Mouse (Mus musculus): ENCODE results near the gene Htra1.

- TF ChIP-seq CTCF (IDR thresholded peaks at IDR 0.05; ENCODE audit: low read depth) = no peak
- no peak for TF ChIP-seq EP300 (IDR thresholded peaks at IDR 0.05; ENCODE audit: low read depth)
These were observed 91.6 kb downstream of the Htra1 start for GRCm38 (mm10) chr7:131027557-131027956.
